Mouse (Mus musculus) heart, embryonic 13.5 days (tissue): ENCODE measurements around the gene Foxi1. TPM values are rescaled to one million over a fixed set of nuclear protein-coding genes. Genes with fewer than 3 reads are reported as not detected.

Experiments used
- ATAC-seq: fragments of 200-750 bp; cut with Nextera tagmentation; 2 replicates; pipeline ENCODE4 v1.8.0; 2017; ENCODE audit warnings: moderate TSS enrichment; ENCODE audit not compliant: insufficient number of reproducible peaks, low FRiP score, low TSS enrichment; ENCODE audit errors: extremely low read depth
- H3K27ac ChIP-seq: fragments of 300-500 bp; sonication (generic); replicated peaks from 2 replicates; pipeline ENCODE4 v1.5.1; 2015; ENCODE audit warnings: moderate library complexity, mild to moderate bottlenecking, inconsistent platforms
- H3K27me3 ChIP-seq: fragments of 300-500 bp; sonication (generic); replicated peaks from 2 replicates; pipeline ENCODE4 v1.6.1; 2015; ENCODE audit warnings: mild to moderate bottlenecking, inconsistent platforms
- H3K36me3 ChIP-seq: fragments of 300-500 bp; sonication (generic); 2 replicates; pipeline ENCODE4 v1.6.1; 2015; ENCODE audit warnings: mild to moderate bottlenecking, inconsistent platforms
- H3K4me1 ChIP-seq: fragments of 300-500 bp; sonication (generic); 2 replicates; pipeline ENCODE4 v1.6.1; 2015; ENCODE audit warnings: inconsistent platforms
- H3K4me2 ChIP-seq: fragments of 300-500 bp; sonication (generic); 2 replicates; pipeline ENCODE4 v1.6.1; 2015; ENCODE audit warnings: inconsistent platforms, mild to moderate bottlenecking, moderate library complexity
- H3K4me3 ChIP-seq: fragments of 300-500 bp; sonication (generic); 2 replicates; pipeline ENCODE4 v1.5.1; 2015; ENCODE audit warnings: moderate library complexity, mild to moderate bottlenecking, inconsistent platforms
- H3K9ac ChIP-seq: fragments of 300-500 bp; sonication (generic); 2 replicates; pipeline ENCODE4 v1.6.1; 2015; ENCODE audit warnings: inconsistent platforms, mild to moderate bottlenecking, moderate library complexity
- H3K9me3 ChIP-seq: fragments of 300-500 bp; sonication (generic); 2 replicates; pipeline ENCODE4 v1.6.1; 2016; ENCODE audit warnings: inconsistent platforms
- WGBS: fragments of 180-500 bp; shearing (Covaris S2); methylation state at CpG from one replicate; pipeline ENCODE4 v1.1.7; 2015; ENCODE audit warnings: mixed read lengths; 5-methylcytosine and 5-hydroxymethylcytosine counted together
- polyA plus RNA-seq: library from polyadenylated mRNA; unstranded; fragments of >200 nt; fragmentation: Nextera tagmentation; extraction: Ambion mirVana; gene quantifications from 2 replicates; pipeline ENCODE4 v1.2.1, GENCODE M21; 2015

Foxi1 gene
- polyA plus RNA-seq, 1 experiment from 2014 or later, result not detected

DNA sequence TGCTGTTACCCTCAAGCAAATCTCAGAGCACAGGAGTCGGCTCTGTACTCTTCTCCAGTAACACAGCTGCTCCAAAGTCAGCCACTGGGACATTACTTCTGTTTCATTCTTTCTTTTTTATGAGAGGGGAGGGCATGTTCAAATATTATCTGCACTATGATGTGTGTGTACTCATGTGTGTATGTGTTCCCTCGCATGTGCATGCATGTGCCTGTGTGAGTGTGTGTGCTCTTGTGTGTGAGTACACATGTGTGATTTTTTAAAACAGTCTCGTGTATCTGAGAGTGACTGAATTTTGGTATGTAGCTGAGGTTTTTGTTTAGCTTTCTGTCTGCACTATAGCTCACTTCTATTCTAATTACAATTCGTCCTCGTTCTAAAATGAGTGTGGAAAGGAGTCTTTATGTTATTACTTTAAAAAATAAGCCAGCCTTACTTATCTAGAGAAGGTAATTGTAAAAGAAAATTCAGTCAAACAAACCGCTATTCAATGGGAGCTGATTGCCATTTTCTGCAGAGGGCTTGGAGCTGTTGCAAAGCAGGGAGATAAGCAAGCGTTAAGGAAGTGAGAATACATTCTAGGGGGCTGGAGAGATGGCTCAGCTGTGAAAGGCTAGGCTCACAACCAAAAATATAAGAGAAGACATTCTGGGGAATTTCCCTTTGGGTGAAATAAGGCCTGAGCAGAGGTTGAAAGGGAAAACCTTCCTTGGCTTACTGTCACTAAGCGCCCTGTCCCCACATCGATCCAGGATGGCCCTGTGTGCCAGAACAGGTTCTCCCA is 13.5 kb downstream of the Foxi1 start:
- WGBS, result 39% methylated on average over 9 of the region's 9 CpGs
- Histone ChIP-seq H3K9ac (no peak overlapping the region), H3K27me3 (no peaks in the 10 kb centered on the region), H3K27ac (peak overlapping the region; percentile 31; the same call in 1 of the 2 replicates), H3K9me3 (no peaks in the 10 kb centered on the region), H3K4me3 (no peak overlapping the region), H3K36me3 (no peaks in the 10 kb centered on the region), H3K4me2 (no peak overlapping the region), H3K4me1 (peaks cover 16% of the 10 kb centered on the region)
- ATAC-seq, result no peak

DNA sequence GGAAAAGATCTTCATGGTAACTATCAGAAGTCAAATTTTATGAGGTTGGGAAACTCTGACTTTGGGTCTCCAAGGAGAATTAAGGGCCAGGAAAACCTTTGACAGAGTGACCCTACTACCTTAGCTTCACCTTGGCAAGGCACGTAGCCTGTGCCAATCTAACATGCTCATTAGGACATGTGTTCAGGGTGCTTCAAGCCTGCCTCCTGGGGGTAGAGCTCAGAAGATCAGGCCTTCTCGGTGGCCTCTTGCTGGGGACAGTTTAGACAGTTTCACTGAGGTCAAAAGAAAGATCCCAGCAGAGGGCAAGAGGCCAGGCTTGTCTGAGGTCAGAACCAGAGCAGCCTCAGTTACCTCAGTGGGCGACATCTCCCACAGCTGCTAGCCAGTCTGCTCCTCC is 14.2 kb downstream of the Foxi1 start:
- WGBS, result 42% methylated on average over 3 of the region's 3 CpGs
- ATAC-seq, result no peak
- Histone ChIP-seq H3K27ac (peak overlapping the region; percentile 31; the same call in 1 of the 2 replicates), H3K27me3 (no peaks in the 10 kb centered on the region), H3K4me1 (peaks cover 16% of the 10 kb centered on the region), H3K36me3 (no peaks in the 10 kb centered on the region), H3K9me3 (no peaks in the 10 kb centered on the region), H3K4me2 (no peak overlapping the region), H3K9ac (no peak overlapping the region), H3K4me3 (no peak overlapping the region)

DNA sequence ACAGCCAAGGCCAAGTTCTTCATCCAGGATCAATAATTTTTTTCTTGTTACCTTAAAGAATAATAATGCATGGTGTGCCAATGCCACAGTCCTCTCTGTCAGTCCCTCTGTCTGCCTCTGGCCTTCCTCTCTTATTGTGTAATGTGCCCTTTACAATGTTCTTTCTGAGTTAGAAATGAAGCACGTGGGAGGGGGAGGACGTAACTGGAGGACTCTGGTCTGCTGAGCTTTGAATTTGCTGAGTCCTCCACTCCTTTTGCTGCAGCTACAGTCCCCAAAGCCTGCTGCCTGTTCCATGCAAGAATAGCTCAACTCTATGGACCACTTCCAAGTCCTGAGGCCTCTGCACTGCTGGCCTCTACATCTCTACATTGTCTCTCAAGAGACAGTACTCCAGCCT is 23.6 kb downstream of the Foxi1 start:
- Histone ChIP-seq H3K4me3 (no peak overlapping the region), H3K27me3 (no peaks in the 10 kb centered on the region), H3K36me3 (no peaks in the 10 kb centered on the region), H3K4me2 (no peak overlapping the region), H3K9me3 (no peaks in the 10 kb centered on the region), H3K4me1 (peaks cover 15% of the 10 kb centered on the region), H3K27ac (no peak overlapping the region), H3K9ac (no peak overlapping the region)
- WGBS, result 66% methylated on average over 2 of the region's 2 CpGs
- ATAC-seq, result no peak

DNA sequence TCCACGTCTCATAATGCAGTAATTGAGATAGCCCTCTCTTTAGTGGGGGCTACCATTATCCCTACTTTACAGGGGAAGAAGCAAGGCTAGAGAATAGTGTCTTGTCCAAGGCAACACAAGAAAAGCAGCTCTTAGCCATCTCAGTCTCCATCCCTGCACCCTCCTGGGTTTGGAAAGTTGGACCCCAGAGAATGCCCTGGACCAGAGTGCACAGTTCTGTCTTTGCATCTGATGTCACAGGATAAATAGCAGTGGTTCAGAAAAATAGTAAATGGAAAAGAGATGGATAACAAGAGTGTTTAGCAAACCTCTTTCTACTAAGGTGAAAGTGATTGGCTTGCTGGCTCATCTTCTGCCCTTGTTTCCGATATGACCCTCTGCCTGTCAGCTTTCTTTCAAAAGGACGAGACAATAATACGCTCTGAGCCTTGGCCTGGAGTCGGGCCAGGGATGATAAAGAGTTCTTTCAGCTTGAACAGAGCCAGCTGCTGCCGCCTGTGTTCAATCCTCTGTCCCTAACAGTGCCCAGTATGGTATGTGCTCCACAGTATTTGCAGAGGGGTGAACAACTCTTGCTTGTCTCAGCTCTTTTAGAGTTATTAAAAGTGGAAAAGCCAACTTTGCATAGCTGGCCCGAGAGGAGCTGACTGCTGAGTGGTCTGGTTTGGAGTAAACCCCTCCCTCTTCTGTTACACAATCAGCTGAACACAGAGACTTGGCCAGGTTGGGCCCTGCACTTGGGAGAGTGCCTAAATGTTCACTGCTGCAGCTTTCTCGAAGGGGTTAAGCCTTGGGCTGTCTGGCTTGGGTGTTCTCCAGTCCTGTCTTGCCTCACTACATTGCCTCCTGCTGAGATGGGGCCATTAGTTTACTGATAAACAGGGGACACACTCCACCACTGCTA is 26.4 kb downstream of the Foxi1 start:
- no peaks in the 10 kb centered on the region for H3K27me3 ChIP-seq
- H3K4me2 ChIP-seq, result peak overlapping the region; percentile 11; the same call in 1 of the 2 replicates
- no peak overlapping the region for H3K9ac ChIP-seq
- no peaks in the 10 kb centered on the region for H3K9me3 ChIP-seq
- no peaks in the 10 kb centered on the region for H3K36me3 ChIP-seq
- peak; percentile 44; the same call in 1 of the 2 replicates for ATAC-seq
- peaks cover 15% of the 10 kb centered on the region for H3K4me1 ChIP-seq
- H3K27ac ChIP-seq, result peak overlapping the region; percentile 73
- no peak overlapping the region for H3K4me3 ChIP-seq
- 22% methylated on average over 8 of the region's 8 CpGs for WGBS

DNA sequence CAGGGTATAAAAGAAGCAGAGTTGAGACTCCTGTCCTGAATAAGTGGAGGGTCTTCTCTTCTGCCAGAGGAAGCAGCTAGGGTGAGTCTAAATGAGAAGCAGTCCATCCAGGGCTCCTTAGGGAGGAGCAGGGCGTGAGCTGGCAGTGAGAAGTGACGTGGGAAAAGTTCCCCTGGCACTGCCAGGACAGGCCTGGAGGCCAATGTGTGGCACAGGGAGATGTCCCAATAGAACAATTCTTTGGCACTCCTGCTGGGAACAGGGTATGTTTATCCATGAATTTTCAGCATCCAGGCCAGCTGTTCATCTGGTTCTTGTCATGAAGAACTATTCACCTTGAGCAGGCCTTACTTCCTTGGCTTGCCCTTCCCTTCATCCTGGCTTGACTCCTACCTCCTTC is 29.1 kb downstream of the Foxi1 start:
- Histone ChIP-seq H3K27ac (no peak overlapping the region), H3K27me3 (no peaks in the 10 kb centered on the region)

DNA sequence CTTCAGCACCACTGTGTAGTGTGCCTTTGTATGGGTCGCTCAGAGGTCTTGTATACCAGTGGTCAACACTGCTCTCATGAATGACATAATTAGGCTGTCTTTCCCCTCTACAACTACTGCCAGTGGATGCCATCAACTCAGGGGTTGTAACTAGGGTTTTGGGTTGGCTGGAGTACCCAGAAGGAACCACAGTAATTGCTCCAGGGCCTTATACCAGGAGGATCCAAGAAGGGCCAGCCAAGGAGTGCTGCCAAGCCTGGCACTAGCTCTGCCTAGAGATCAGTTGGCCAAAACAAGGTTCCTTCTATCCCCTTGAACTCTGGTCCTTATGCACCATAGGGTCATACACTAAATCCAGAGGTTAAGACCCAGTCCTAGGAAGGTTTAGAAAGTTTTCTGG is 31.5 kb downstream of the Foxi1 start:
- Histone ChIP-seq H3K9ac (no peak overlapping the region), H3K27ac (no peak overlapping the region), H3K4me3 (no peak overlapping the region), H3K4me2 (no peak overlapping the region), H3K4me1 (peaks cover 12% of the 10 kb centered on the region), H3K9me3 (no peaks in the 10 kb centered on the region), H3K36me3 (no peaks in the 10 kb centered on the region), H3K27me3 (no peaks in the 10 kb centered on the region)
- ATAC-seq, result no peak
- WGBS, result 91% methylated on average over 1 of the region's 1 CpGs

More for the DNA sequence above, 29.1 kb downstream of the Foxi1 start:
- no peak overlapping the region for H3K4me3 ChIP-seq
- 65% methylated on average over 2 of the region's 2 CpGs for WGBS
- H3K4me1 ChIP-seq, result peaks cover 23% of the 10 kb centered on the region
- no peaks in the 10 kb centered on the region for H3K36me3 ChIP-seq
- no peak overlapping the region for H3K4me2 ChIP-seq
- ATAC-seq, result no peak
- no peak overlapping the region for H3K9ac ChIP-seq
- H3K9me3 ChIP-seq, result no peaks in the 10 kb centered on the region

DNA sequence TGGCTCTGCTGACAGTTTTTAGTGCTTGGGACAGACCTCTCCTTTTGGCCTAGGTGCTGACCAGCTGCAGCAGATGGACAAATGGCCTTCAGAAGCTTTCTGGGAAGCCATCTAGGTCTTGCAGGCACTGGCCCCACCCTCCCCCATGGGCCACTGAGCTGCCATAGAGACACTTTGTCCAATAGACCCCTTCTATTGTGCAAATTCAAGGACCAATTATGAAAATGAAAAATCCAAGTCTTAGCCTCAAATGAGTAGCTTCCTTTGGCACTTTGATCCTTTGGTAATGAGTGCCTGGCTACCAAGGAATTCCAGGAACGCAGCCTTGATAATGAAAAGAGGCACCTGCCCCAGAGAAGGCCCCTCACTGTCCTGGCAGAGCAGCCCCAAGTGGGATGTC is 36.7 kb downstream of the Foxi1 start:
- 69% methylated on average over 1 of the region's 1 CpGs for WGBS
- H3K36me3 ChIP-seq, result no peaks in the 10 kb centered on the region
- no peak overlapping the region for H3K4me3 ChIP-seq

DNA sequence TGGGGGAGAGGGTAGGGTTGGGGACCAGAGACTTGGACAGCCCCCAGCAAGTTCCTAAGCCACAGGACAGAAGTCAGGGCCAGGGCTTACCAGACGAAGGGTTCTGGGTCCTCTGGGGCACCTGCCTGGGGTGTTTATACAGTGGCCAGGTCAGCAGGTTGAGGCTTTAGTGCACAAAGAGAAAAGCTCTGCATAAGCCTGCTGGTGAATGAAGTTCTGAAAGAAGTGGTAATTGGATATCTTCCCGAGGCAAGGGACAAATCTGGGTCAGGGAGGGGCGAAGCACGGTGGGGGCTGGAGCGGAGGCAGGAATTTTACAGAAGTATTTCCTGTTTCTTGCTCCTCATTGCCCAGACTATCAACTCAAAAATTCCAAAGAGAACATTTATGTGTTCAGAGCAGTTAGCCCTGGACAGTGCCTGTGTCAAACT is 38.4 kb downstream of the Foxi1 start:
- Histone ChIP-seq H3K4me1 (peaks cover 19% of the 10 kb centered on the region), H3K36me3 (no peaks in the 10 kb centered on the region), H3K9me3 (no peaks in the 10 kb centered on the region), H3K4me2 (no peak overlapping the region), H3K4me3 (no peak overlapping the region), H3K27ac (peak overlapping the region; percentile 50; the same call in 1 of the 2 replicates), H3K9ac (no peak overlapping the region), H3K27me3 (no peaks in the 10 kb centered on the region)
- ATAC-seq, result no peak
- WGBS, result 43% methylated on average over 5 of the region's 5 CpGs

More for the DNA sequence above, 36.7 kb downstream of the Foxi1 start:
- Histone ChIP-seq H3K9me3 (no peaks in the 10 kb centered on the region), H3K9ac (no peak overlapping the region), H3K27ac (no peak overlapping the region), H3K4me1 (peaks cover 20% of the 10 kb centered on the region), H3K4me2 (no peak overlapping the region), H3K27me3 (no peaks in the 10 kb centered on the region)
- ATAC-seq, result no peak

DNA sequence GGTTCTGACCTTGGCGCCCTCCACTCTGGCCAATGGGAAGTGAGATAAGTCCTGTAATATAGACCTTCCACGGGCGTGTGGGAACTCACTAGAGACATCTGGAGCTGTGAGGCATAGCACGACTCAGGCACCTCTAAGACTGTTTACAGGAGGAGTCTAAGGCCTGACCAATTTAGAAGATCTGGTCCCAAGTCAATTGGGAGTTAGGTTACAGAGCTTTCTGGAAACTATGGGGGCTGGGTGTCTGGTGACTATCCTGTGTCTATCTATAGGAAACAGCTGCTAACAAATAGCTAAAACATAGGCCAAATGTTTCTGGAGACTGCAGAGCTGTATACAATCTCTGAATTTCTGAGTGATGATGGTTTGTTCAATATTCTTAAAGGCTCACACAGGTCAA is 41.5 kb downstream of the Foxi1 start:
- 58% methylated on average over 4 of the region's 4 CpGs for WGBS

DNA sequence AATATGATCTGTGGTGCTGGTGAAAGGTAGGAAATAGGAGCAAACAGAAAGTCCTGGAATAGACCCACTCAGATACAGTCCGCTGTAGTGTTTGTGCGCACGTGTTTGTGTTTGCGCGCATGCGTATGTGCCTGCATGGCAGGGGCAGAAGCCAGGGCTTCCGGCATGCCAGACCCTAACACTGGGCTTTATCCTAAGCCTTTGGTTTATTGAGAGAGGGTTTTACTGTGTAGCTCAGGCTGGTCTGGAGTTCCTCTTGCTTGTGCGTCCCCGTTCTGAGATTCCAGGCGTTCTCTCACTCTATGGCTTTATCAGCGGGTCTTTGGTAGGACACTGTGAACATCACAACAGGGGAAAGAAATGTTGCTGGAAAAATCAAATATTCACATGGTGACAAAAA is 42.6 kb downstream of the Foxi1 start:
- Histone ChIP-seq H3K27ac (no peak overlapping the region), H3K4me3 (no peak overlapping the region), H3K4me1 (peaks cover 12% of the 10 kb centered on the region), H3K9ac (no peak overlapping the region), H3K9me3 (peaks cover 9% of the 10 kb centered on the region; the same call in 1 of the 2 replicates), H3K36me3 (no peaks in the 10 kb centered on the region), H3K4me2 (no peak overlapping the region), H3K27me3 (no peaks in the 10 kb centered on the region)
- ATAC-seq, result no peak
- WGBS, result 93% methylated on average over 11 of the region's 11 CpGs

More for the DNA sequence above, 41.5 kb downstream of the Foxi1 start:
- Histone ChIP-seq H3K4me1 (peaks cover 12% of the 10 kb centered on the region), H3K4me2 (no peak overlapping the region), H3K9me3 (peaks cover 4% of the 10 kb centered on the region; the same call in 1 of the 2 replicates), H3K27ac (no peak overlapping the region), H3K9ac (no peak overlapping the region), H3K4me3 (no peak overlapping the region), H3K27me3 (no peaks in the 10 kb centered on the region), H3K36me3 (no peaks in the 10 kb centered on the region)
- no peak for ATAC-seq

DNA sequence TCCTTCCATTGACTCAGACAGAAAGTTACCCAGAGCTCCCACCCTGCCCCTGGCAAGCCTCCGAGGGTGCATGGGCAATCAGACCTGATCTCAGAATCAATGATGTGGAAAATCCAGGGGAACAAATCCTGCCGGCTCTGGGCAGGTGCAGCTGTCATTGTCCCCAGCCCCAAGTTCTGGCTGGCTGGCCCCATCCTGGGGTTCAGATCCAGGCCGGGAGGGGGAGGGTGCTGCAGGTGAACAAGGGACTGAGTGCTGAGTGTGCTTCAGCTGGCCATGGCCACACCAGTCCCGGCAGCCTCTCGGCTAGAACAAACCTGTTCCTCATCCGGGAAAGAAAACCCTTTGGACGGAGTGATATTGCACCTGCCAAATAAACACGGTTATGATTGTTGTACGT is 49.0 kb downstream of the Foxi1 start:
- Histone ChIP-seq H3K27me3 (no peaks in the 10 kb centered on the region; the same call in 1 of the 2 replicates), H3K4me3 (no peak overlapping the region), H3K4me2 (no peak overlapping the region), H3K4me1 (no peaks in the 10 kb centered on the region), H3K27ac (no peak overlapping the region), H3K36me3 (no peaks in the 10 kb centered on the region), H3K9ac (no peak overlapping the region), H3K9me3 (peaks cover 9% of the 10 kb centered on the region; the same call in 1 of the 2 replicates)
- WGBS, result 81% methylated on average over 9 of the region's 9 CpGs
- no peak for ATAC-seq
